Mouse (Mus musculus) testis, adult 2 months (tissue): ENCODE measurements around the gene Kcnk1.

Source experiments
- CTCF ChIP-seq: fragments of 200-500 bp; IDR thresholded peaks from 2 replicates; pipeline ENCODE4 v1.5.1; 2012; ENCODE audit warnings: low read depth, mild to moderate bottlenecking, inconsistent platforms, low read length, moderate library complexity; ENCODE audit not compliant: control insufficient read depth, insufficient read depth, insufficient replicate concordance
- POLR2A ChIP-seq: fragments of 200-500 bp; IDR thresholded peaks from 2 replicates; pipeline ENCODE4 v1.6.1; 2012; ENCODE audit warnings: low read depth, mild to moderate bottlenecking, inconsistent platforms, low read length, moderate library complexity; ENCODE audit not compliant: control insufficient read depth

- TF ChIP-seq CTCF (no peak), POLR2A (no peak)
These were observed 19.0 kb upstream of the Kcnk1 start for GRCm38 (mm10) chr8:125975981-125976380.
